Mouse (Mus musculus) adrenal gland, postnatal 14 days (tissue): ENCODE data around the gene Phykpl. TPM values are rescaled to one million over a fixed set of nuclear protein-coding genes. Genes with fewer than 3 reads are reported as not detected.

Experiments
- DNase-seq: peaks from one replicate; pipeline ENCODE4 v3.0.0; 2021; ENCODE audit warnings: mixed read lengths
- long read RNA-seq, 2 experiments: library from polyadenylated mRNA; stranded (forward); transcript quantifications; one replicate each; pipeline ENCODE4 v2.0.0; 2021
- total RNA-seq: library from RNA; stranded (reverse); gene quantifications from 2 replicates; pipeline ENCODE4 v1.2.3, GENCODE M21; 2021

The Phykpl gene
- total RNA-seq: 27.8 and 29.1 TPM in 2 replicates
- long read RNA-seq, experiment 1, transcript Phykpl-206 (13 exons, 3,116 nt): major isoform, 20 of 35 reads
- long read RNA-seq, experiment 1, partial matches to known transcripts: 0 of 35 reads
- long read RNA-seq, experiment 1, other reads (novel, unspliced or antisense): 13 of 35 reads
- long read RNA-seq, experiment 2, transcript Phykpl-206 (13 exons, 3,116 nt): major isoform, 12 of 21 reads
- long read RNA-seq, experiment 2, partial matches to known transcripts: 3 of 21 reads
- long read RNA-seq, experiment 2, other reads (novel, unspliced or antisense): 5 of 21 reads

DNA sequence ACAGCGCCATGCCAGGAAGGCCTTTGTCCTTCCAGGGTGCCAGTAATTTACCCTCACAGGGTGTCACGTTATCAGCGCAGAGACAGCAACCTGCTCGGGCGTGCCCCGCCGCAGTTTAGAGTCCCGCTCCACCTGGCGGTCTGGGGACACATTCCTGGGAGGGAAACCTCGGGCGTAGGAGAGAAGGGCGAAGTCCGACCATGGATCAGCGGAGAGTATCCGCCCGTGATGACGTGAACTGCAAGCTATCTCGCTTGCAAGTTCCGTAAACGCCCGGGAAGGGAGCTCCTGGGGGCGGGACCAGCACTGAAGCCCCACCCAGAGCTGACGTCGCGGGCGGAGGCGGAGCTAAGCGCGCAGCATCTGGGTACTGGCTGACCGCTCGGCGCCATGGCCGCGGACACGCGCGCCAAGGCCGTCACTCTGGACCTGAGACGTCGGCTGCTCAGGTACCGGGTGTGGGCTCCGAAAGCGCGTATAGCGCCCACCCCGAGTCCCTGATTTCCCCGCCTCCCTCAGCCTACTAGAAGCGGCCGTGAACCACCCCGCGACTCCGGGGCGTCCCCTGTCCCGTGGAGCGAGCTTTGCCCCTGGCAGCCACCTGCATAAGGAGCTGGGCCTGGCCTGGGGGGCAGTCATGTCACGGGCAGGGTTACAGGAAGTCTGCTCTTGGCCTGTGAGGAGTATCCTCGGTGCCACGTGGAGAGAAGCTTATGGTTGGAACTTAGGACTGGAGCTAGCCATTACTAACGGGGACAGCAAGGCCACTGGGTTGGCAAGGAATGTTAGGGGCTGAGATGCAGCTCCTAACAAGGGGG, at the start of gene Phykpl:
TSS of gene Phykpl (plus strand) at position 327 of the 818 bp plus-strand sequence.
- peak; percentile 98 for DNase-seq

DNA sequence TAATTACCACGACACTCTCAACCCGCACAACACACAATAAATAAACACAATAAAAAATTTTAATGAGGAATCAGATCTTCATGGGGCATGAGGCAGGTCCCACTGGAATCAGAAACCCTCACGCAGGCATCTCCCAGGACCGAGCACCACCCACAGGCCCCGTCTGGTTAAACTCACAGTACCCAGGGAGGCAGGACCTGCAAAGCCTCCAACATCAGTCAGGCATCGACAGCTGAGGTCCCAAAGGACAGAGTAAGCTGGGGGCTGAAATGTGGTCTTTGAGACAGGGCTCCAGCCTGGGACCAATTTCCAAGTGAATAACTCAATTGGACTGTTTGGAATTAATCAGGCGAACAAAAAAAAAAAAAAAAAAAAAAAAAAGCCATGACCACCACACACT, 46.2 kb upstream of the Phykpl start:
- no peak for DNase-seq

DNA sequence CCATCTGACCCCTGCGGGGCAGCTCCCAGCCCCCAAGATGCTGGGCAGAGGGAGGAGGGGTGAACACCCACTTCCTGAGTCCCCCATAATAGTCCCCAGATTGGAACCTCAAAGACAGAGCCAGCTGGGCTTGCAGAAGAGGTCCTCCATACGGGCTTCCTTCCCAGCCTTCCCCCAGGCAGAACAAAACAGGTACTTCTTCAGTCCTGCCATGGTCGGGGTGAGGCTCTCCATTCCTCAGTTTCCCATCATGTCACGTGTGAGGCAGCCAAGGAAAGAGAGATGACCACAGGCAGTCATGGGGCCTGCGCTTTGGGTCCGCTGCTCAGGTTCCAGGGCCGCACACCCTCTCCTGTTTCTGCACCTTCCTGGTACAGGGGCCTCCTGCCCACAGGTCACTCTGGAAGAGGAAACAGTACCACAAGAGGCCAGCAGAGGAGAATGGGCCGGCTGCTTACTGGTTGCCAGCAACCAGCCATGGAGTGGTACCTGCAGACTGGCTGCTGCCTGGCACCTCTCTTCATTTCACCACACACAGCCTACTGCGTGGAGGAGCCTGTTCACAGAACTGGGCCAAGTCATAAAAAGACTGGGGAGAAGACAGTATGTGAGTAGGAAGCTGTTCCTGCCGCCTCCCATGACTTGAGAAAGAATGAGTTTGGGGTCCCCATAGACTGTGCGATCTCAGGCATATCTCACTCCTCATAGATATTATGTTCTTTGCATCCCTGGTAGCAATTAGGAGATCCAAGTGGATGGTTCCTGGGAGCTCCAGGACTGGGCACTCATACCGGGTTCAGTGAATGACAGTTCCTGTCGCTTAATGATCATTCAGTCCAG, 45.4 kb upstream of the Phykpl start:
- no peak for DNase-seq

DNA sequence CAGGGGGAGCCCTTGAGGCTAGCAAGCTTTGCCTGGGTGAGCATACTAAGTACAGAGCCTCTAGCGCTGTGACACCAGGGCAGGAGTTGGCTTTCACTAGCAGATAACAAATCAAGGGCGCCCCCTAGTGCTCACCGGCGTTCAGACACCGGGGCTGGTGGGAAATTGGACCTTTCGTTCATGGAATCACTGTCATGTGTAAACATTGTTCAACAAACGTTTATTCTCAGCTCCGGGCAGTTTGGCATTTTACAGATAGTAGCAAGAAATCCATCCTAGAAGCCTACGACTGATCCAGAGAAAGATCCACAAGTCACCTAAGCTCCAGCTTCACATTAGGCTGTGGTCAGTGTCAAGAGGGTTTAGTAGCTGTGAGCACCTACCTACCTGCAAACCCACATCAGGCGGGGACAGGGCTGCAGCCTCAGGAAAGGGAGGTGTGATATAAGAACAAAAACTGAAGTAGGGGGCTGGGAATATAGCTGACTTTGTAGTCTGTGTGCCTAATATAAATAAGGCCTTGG, 44.7 kb upstream of the Phykpl start:
- DNase-seq: peak; percentile 98

DNA sequence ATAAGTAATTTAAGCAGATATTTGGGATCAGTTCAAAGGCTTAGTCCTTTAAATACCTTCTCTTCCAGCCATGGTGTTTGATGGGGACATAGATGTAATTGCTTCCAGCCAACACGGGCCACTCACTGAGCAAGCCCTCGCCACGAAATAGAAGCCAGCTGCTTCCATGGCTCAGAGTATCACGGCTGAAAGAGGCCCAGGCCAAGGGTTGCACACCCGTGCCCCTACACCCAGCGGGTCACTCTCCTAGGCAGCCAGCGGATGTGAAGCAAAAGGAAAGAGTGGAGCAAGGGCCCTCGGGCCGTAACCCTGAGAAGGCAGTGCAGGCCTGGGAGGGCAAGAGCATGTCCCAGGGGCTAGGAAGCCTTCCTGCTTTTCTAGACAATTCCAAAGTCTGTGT, 42.1 kb upstream of the Phykpl start:
- DNase-seq: no peak

DNA sequence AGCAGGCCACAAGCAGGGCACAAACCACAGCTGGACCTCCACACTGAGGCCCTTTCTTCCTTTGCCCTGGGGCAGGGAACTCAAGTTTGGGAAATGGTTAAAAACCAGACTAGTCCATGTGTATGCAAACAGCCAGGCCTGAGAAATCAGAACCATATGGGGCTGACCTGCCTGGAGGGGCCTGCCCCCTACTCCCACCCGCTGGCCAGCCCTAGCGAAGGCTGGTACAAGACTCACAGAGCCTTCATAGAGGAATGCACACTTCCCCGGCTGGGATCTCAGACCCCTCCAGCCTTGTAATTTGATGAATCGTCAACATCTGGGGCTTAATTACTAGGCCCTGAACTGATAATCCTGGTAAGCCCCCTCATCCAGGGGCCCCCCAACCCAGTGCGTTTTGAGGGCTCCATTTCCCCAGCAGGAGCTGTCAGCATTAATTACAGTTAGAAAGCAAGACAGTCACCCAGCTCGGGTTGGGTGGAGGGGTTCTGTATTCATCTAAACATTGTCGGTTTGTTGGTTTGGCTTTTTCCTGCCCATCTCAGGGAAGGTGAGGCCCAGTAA, 41.0 kb upstream of the Phykpl start:
- no peak for DNase-seq

DNA sequence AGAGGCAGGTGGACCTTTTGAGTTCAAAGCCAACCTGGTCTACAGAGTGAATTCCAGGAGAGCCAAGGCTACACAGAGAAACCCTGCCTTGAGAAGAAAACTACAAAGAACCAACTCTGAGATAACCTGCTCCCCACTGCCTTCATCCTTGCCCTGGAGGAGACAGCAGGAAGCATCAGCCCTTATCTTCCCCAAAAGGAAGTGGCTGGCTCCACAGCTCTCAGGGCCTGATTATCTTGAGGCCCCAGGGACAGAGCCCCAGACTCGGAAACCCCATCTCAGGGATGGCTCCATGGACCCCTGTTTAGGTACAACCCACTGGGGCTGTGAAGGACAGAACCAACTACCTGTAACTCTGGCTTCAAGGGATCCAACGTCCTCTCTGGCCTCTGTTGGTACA, 40.1 kb upstream of the Phykpl start:
- no peak for DNase-seq

DNA sequence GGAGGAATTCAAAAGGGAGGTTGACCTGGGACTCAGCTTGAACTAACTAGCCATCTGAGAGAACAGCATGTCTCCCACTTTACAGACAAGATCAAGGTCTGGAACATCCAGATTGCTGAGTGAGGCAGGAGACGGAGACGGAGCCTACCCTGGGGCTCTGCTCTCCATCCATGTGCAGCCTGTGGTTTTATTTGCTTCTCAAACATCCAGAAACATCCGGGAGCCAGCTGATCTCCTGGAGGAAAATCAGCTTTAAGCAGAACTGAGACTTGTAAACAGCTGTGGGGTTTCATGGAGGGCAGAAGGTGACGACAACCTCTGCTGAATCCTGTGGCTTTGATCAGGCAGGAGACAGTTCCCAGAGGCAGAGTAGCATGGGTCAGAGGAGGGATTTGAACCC, 38.7 kb upstream of the Phykpl start:
- DNase-seq: no peak

DNA sequence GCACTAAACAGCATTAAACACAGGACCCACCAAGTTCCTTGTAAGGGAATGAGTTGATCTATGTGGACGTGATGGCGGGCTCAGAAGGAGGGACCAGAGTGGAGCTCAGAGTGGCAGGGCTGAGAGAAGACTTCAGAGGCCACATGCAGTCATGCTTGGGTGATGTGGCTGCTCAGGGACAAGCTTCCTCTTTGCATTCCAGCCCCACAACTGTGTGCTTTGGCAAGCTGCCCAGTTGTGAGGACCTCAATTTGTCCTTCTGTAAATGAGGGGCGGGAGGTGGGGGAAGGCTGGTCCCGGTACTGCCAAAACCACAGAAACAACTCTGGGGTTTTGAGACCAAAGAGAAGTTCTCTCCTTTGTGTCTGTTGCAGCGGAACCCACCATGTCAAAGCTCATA, 33.3 kb upstream of the Phykpl start:
- DNase-seq: peak; percentile 27

DNA sequence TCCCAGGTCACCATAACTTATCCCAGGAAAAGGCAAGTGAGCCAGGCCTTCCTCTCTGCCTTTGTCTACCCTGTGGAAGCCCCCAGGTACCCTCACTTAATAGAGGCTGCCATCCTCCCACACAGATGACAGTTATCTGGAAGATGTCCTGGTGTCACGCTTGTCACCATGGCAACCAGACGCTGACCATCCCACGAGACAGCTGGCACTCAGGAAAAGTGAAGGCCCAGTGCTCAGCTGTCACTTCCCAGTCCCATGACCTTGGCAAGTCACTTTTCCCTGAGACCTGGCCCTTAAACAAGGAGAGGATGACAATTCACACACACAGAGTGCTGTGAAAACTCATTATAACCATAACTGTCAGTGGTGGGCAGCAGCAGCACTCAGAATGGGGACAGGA, 32.5 kb upstream of the Phykpl start:
- DNase-seq: no peak

DNA sequence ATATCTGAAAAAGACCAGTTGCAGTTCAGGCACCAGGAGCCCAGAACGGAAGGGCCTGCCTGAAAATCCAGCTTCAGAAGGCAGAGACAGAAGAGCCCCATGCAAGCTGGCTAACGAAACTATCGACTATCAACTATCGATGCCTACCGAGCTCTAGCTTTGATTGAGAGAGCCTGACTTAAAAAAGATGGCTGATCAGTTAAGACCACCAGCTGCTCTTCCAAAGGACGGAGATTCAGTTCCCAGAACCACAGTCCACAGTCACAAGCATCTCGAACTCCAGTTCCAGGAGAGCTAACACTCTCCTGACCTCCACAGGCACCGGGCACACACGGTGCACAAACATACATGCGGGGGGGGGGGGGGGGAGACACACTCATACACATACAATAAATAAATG, 30.0 kb upstream of the Phykpl start:
- no peak for DNase-seq

DNA sequence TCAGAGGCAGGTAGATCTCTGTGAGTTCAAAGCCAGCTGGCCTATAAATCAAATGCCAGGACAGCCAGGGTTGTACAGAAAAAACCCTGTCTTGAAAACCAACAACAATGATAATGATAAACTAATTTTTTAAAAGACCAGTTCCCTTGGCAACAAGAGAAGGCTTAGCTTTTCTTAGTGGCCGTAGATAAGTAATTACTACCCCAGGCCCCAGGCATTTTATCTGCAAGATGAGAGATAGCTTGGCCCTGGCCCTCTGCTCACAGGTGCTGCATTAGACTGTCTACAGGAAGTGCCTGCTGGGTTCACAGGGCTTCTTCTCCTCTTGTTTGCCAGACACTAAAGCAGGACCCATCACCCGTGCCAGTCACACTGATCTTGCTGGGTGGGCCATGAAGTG, 29.5 kb upstream of the Phykpl start:
- DNase-seq: no peak

DNA sequence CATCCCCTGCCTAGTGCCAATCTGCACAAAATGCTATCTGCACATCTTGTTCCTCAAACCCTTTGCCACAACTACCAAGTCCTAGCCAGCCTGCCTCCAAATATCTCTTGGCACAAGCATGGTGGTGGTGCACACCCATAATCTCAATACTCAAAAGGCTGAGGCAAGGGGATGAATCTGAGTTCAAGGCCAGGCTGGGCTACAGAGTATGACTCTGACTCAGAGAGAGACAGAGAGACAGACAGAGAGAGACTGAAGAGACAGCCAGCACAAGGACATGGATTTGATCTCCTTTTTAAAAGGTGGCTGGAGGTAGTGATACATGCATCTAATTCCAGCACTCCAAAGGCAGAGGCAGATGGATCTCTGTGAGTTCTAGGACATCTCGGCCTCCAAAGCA, 21.3 kb upstream of the Phykpl start:
- peak; percentile 49 for DNase-seq

DNA sequence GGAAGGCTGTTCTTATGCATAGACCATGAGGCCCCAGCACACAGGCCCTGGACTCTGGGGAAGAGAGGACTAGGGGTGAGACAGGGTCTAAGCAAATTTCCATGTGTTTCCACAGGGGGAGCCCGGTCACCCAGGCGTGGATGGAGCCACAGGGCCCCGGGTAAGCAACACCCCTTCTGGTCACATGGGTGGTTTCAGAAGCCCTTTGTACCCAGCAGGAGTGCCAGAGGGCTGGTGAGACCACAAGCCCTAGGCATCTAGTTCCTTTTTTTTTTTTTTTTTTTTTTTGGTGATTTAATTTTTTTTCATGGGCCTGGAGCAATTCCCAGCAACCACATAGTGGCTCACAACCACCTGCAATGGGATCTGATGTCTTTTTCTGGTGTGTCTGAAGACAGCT, 19.5 kb upstream of the Phykpl start:
- DNase-seq: no peak

DNA sequence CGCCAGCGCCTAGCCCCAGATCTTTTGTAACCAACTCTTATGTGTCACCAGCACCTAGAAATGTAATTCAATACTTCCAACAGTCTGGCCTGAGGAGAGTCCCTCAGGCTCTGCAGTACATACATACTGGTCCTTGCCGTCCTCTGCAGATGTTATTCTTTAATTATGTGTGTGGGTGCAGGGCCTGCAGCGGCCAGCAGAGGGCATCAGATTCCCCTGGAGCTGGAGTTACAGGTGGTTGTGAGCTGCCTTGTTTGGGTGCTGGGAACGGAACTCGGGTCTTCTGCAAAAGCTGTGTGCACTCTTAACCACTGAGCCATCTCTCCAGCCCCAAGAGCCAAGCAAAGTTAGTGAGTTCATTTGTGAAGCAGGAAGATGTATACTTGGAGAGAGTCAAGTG, 18.6 kb upstream of the Phykpl start:
- DNase-seq: no peak

DNA sequence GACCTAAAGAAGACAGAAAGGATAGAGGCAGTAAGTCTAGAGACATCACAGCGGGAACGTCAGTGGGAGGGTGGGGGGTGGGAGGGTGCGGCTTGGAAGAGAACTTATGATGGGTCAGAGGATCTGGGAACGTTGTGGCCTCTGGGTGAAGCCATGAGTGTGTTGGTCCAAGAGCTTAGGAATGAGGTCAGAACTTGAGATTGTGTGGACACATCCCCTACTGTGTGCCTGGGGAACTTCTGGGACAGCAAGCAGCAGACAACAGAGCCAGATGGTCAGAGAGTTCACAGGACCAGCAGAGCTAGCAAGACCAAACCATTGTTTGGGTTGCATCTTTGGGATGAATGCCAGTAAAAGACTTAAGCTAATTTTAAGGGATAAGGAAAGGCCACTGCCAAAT, 15.8 kb upstream of the Phykpl start:
- DNase-seq: no peak

DNA sequence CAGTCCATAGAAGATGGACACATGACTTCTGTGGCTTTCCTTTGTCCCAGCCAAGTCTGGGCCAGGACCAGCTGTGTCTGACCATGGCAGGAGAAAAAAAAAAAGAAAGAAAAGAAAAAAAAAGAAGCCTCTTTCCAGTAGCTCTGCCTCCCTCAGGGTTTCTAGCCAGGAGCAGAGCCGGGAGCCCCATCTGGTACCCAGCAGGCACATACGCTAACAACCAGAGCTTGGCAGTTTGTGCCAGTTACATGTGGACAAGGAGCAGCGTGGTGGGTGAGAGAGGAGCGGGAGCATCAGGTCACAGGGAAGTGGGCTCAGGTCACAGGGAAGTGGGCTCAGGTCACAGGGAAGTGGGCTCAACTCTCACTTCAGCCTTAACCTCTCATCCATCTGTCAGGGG, 8.1 kb upstream of the Phykpl start:
- no peak for DNase-seq

DNA sequence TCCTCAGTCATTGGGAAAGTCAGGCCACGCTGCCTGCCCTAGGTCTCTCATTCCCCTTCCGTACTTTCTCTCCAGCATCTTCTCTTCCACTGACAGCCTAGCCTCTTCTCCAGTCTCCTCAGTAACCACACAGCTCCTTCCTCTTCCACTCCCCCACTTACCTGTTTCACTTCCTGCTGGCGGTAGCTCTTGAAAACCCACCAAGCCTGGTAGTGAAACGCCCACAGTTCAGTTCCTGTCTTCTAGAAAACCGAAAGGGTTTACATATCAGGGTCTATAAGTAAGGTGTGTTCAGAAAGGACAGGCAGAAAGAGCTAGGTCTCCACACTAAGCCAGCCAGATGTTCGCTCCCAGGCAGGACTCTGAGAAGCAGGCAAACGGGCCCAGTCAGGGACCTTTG, 7.0 kb upstream of the Phykpl start:
- no peak for DNase-seq

DNA sequence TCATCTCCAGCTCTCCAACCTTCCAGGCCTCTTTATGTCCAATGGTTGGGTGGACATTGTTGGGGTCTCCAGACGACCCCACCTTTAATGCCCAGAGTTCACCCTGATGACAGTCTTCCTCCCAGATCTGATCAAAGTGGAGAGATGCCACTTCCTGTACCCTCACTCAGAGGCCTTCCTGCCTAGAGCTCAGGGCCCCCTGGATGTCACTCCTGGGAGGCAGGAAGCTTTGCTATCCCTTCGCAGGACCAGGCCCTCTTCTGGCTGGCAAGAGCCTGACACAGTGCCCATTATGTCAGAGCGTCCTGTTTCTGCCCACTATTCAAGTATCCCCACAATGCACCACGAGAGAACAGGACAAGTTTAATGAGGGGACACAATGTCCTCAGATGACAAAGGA, 5.5 kb upstream of the Phykpl start:
- no peak for DNase-seq

DNA sequence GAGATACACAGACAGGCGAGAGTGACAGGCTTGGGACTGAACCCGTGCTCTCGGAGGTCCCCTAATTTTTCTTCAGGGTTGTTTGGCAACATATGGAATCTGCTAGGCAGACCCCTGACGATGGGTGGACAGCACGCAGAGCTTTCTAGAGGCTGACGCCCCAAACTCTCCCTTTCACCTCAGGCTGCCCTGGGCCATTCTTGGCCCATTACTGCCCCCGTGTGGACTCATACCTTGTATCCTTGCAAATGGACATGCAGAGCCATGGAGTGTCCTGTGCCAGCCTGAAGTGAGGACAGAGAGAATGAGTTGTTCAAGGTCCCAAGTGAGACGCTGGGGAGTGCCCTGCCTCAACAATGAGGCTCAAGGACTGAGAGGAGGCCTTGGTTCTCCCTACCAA, 1.8 kb upstream of the Phykpl start:
- DNase-seq: peak; percentile 93

DNA sequence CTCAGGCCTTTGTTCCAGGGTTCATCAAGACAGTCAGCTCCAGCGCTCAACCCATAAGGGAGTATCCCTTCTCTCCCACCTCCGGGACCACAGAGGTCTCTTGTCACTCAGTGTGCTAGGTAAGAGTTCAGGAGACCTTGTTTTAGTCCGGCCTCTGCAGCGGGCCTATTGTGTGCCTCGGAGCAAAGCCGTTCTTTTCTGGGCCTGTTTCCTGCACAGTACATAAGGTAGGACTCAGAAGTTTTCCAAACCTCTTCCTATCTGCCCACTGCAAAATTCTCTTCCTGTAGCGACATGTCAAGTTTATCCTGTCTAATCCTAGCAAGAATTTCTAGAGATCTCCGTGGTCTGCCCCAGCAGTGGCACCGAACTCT, 513 bp upstream of the Phykpl start:
- peak; percentile 40 for DNase-seq

DNA sequence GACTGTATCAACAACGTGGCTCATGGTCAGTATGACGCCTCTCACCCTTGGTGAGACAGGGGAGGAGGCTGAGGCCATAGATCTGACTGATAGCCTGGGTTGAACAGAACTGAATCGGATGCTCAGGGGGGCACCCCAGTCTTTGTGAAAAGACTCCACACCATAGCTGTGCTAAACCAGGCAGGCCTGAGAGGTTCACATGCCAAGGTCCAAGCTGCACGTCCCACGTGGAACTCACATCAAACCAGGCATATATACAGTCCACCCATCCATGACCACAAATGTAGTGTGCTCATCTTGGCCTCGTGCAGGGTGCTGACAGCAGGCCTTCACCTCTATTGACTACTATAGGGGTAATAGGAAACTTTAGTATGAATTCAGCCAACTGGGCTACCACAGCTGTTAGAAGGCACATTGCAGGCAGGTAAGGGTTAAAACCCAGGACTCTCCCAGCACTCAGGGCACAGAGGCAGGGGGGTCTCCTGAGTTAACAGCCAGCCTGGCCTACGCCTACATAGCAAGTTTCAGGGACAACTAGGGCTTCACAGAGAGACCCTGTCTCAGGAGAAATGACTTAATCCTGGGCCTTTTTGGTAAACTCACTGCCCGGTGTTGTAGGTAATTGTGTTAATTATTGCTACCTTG, 1.2 kb downstream of the Phykpl start:
- DNase-seq: peak; percentile 29
